Mouse (Mus musculus) thymus, adult 2 months (tissue): ENCODE measurements around the gene Ppp1r3g.

Source experiments
- CTCF ChIP-seq: fragments of 200-500 bp; IDR thresholded peaks from 2 replicates; pipeline ENCODE4 v1.5.1; 2012; ENCODE audit warnings: mild to moderate bottlenecking, control low read depth, low read length, moderate library complexity, borderline replicate concordance; ENCODE audit not compliant: control insufficient read depth, poor library complexity, insufficient read depth; ENCODE audit errors: extremely low read depth
- POLR2A ChIP-seq: fragments of 200-500 bp; IDR thresholded peaks from 2 replicates; pipeline ENCODE4 v1.6.1; 2012; ENCODE audit warnings: mild to moderate bottlenecking, low read length, control low read depth, moderate library complexity; ENCODE audit not compliant: control insufficient read depth, poor library complexity, insufficient read depth; ENCODE audit errors: extremely low read depth

- no peak for TF ChIP-seq POLR2A
- no peak for TF ChIP-seq CTCF
Measured at GRCm38 (mm10) chr13:35958539-35958938, at the start of gene Ppp1r3g.
